Mouse (Mus musculus) midbrain, embryonic 16.5 days (tissue): ENCODE results near the gene Pnldc1. TPM values are rescaled to one million over a fixed set of nuclear protein-coding genes. Genes with fewer than 3 reads are reported as not detected.

Experiments
- ATAC-seq: fragments of 200-750 bp; cut with Nextera tagmentation; 2 replicates; pipeline ENCODE4 v1.8.0; 2017; ENCODE audit warnings: moderate TSS enrichment
- H3K27ac ChIP-seq: fragments of 300-500 bp; sonication (generic); 2 replicates; pipeline ENCODE4 v1.5.1; 2014; ENCODE audit warnings: mild to moderate bottlenecking, low read length, mixed read lengths
- H3K27me3 ChIP-seq: fragments of 300-500 bp; sonication (generic); 2 replicates; pipeline ENCODE4 v1.6.1; 2014; ENCODE audit warnings: low read depth, low read length, mixed read lengths; ENCODE audit not compliant: control insufficient read depth, insufficient read depth
- H3K36me3 ChIP-seq: fragments of 300-500 bp; sonication (generic); 2 replicates; pipeline ENCODE4 v1.6.1; 2014; ENCODE audit warnings: mild to moderate bottlenecking, low read length, moderate library complexity, mixed read lengths; ENCODE audit not compliant: control insufficient read depth, insufficient read depth
- H3K4me1 ChIP-seq: fragments of 300-500 bp; sonication (generic); 2 replicates; pipeline ENCODE4 v1.6.1; 2014; ENCODE audit warnings: mild to moderate bottlenecking, low read length, mixed read lengths; ENCODE audit not compliant: control insufficient read depth, insufficient read depth
- H3K4me2 ChIP-seq: fragments of 300-500 bp; sonication (generic); 2 replicates; pipeline ENCODE4 v1.6.1; 2014; ENCODE audit warnings: mild to moderate bottlenecking, low read length, mixed read lengths
- H3K4me3 ChIP-seq: fragments of 300-500 bp; sonication (generic); 2 replicates; pipeline ENCODE4 v1.5.1; 2014; ENCODE audit warnings: low read depth, mild to moderate bottlenecking, low read length, moderate library complexity, mixed read lengths
- H3K9ac ChIP-seq: fragments of 300-500 bp; sonication (generic); 2 replicates; pipeline ENCODE4 v1.6.1; 2014; ENCODE audit warnings: low read depth, low read length, mixed read lengths
- H3K9me3 ChIP-seq: fragments of 300-500 bp; sonication (generic); replicated peaks from 2 replicates; pipeline ENCODE4 v1.6.1; 2014; ENCODE audit warnings: mild to moderate bottlenecking, low read length, mixed read lengths; ENCODE audit not compliant: control insufficient read depth, poor library complexity, severe bottlenecking
- WGBS: fragments of 180-500 bp; shearing (Covaris S2); extraction: QIAGEN DNeasy Blood & Tissue Kit; methylation state at CpG from one replicate; pipeline ENCODE4 v1.1.7; 2014; 5-methylcytosine and 5-hydroxymethylcytosine counted together
- polyA plus RNA-seq: library from polyadenylated mRNA; unstranded; fragments of >200 nt; fragmentation: Nextera tagmentation; extraction: Ambion mirVana; gene quantifications from 2 replicates; pipeline ENCODE4 v1.2.1, GENCODE M21; 2015

Gene Pnldc1
- polyA plus RNA-seq, 1 experiment from 2014 or later = 0.75 TPM

DNA sequence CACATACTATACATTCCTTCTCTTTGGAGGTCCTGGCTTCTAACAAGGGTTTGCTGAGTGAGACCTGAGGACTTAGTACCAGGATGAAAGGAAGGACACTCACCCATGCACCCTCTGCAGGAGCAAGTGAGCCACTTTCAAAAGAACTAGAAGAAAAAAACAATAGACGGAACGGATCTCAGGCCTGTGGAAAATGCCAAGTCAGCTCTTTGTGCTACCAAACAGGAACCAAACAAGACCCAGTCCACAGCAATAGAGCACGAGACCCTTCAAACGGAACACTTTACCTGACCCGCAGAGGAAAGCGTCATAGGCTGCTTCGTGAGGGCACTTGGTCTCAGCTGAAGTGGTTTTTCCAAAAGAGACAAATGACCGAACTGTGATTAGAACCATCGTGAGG lies 18.0 kb downstream of the Pnldc1 start:
- Histone ChIP-seq H3K4me1 (no peaks in the 10 kb centered on the region), H3K36me3 (no peaks in the 10 kb centered on the region; the same call in 1 of the 2 replicates), H3K4me3 (no peak overlapping the region), H3K27ac (no peak overlapping the region), H3K27me3 (no peaks in the 10 kb centered on the region), H3K9ac (no peak overlapping the region), H3K4me2 (no peak overlapping the region), H3K9me3 (no peaks in the 10 kb centered on the region)
- ATAC-seq = no peak
- 89% methylated on average over 9 of the region's 9 CpGs for WGBS

DNA sequence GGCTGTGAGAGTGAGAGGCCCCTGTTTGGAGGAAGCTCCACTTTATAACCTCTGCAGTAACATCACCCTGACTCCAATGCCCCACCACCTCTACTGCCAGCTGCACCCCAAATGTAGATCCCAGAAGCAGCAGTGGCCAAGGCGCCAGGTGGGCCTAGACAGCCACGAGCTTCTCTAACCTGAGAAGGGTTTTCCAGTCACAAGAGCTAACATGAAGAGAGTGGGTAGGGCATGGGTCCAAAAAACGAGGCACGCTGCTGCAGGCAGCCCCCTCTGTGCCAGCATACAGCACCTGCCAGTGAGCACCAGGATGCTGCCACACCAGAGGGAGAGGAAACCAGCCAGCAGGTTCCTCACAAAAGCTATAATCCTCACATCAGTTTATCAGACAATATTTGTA lies 19.0 kb downstream of the Pnldc1 start:
- Histone ChIP-seq H3K36me3 (no peaks in the 10 kb centered on the region; the same call in 1 of the 2 replicates), H3K9me3 (no peaks in the 10 kb centered on the region), H3K4me2 (no peak overlapping the region), H3K27ac (no peak overlapping the region), H3K4me3 (no peak overlapping the region), H3K4me1 (no peaks in the 10 kb centered on the region), H3K9ac (no peak overlapping the region), H3K27me3 (no peaks in the 10 kb centered on the region)
- no peak for ATAC-seq
- WGBS = 86% methylated on average over 4 of the region's 4 CpGs

- Histone ChIP-seq H3K4me3 (no peak overlapping the region), H3K36me3 (no peaks in the 10 kb centered on the region; the same call in 1 of the 2 replicates), H3K9ac (no peak overlapping the region), H3K27ac (no peak overlapping the region), H3K4me1 (no peaks in the 10 kb centered on the region), H3K4me2 (no peak overlapping the region), H3K27me3 (no peaks in the 10 kb centered on the region), H3K9me3 (no peaks in the 10 kb centered on the region)
- 81% methylated on average over 15 of the region's 15 CpGs for WGBS
- ATAC-seq = no peak
Measured at GRCm38 (mm10) chr17:12887021-12887775, 22.8 kb downstream of the Pnldc1 start.

DNA sequence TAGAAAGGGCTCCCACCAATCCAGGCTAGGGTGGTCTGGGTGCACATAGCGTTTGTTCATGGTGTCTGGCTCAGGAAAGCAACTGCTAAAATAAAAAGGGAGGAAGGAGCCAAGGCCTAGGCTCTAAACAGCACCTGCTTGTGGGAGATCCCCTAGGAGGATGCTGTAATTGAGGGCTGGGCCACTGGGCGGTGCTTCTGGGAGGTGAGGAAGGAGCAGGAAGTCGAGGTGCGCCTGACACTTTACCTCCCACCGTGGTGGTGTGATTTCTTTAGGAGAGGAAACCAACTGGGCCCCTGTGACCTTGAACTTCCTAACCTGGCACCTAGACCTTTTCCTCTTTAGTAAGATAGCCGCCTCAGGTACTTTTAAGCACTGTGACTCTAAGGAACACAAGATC lies 23.4 kb downstream of the Pnldc1 start:
- ATAC-seq = no peak
- Histone ChIP-seq H3K36me3 (no peaks in the 10 kb centered on the region; the same call in 1 of the 2 replicates), H3K9me3 (no peaks in the 10 kb centered on the region), H3K4me3 (no peak overlapping the region), H3K9ac (no peak overlapping the region), H3K27me3 (no peaks in the 10 kb centered on the region), H3K27ac (no peak overlapping the region), H3K4me1 (no peaks in the 10 kb centered on the region), H3K4me2 (no peak overlapping the region)
- 48% methylated on average over 6 of the region's 6 CpGs for WGBS

- Histone ChIP-seq H3K27ac (no peak overlapping the region), H3K4me2 (no peak overlapping the region), H3K27me3 (no peaks in the 10 kb centered on the region), H3K4me1 (no peaks in the 10 kb centered on the region; the same call in 1 of the 2 replicates), H3K9me3 (no peaks in the 10 kb centered on the region), H3K9ac (no peak overlapping the region), H3K36me3 (no peaks in the 10 kb centered on the region), H3K4me3 (no peak overlapping the region)
- 100% methylated on average over 1 of the region's 1 CpGs for WGBS
- ATAC-seq = no peak
Measured at GRCm38 (mm10) chr17:12881216-12881615, 28.8 kb downstream of the Pnldc1 start.

DNA sequence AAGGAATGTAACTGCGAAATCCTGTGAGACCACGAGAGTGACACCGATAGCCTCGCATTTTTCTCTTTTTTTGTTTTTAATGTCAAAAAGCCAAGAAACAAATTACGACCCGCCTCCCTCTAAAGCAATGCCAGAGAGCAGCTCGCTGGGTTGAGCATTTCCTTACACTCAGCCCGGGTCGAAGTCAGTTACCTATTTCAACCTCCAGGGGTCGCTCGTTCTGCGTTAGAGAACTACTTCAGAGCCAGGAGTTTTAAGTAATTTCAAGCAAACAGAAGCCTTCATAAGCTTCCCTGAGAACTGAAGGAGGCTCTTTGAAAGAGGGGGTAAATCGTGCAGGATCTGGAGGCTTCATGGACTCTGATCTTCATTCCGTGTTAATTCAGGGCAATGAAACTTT lies 29.9 kb downstream of the Pnldc1 start:
- H3K9ac ChIP-seq = peak overlapping the region; percentile 36
- no peak overlapping the region for H3K4me3 ChIP-seq

DNA sequence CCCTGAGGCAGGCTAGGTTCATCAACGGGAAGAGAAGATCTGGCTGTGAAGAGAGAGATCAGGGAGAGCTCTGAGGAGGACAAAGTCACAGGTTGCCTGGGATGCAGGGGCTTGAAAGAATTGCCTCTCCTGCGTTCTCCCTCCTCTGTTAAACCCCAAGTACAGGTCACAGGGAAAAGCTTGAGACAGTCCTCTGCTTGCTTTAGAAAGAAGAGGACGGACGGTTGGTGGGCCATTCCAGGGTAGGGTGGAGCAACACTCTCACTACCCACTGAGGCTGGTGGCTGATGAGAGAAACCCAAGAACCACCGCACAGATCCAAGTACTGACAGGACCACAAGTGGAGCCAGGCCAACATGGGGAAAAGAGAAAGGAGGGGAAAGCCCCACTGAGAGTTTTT lies 34.3 kb downstream of the Pnldc1 start, which contains the start of gene Mrgprh:
TSS of gene Mrgprh (plus strand) at position 301 of the 400 bp plus-strand sequence.
- Histone ChIP-seq H3K9ac (no peak within 1 kb of the TSS), H3K27me3 (no peaks in the 10 kb centered on the region), H3K4me2 (no peak within 1 kb of the TSS), H3K4me1 (no peaks in the 10 kb centered on the region; the same call in 1 of the 2 replicates), H3K27ac (no peak within 1 kb of the TSS), H3K9me3 (no peaks in the 10 kb centered on the region), H3K4me3 (no peak within 1 kb of the TSS), H3K36me3 (no peaks in the 10 kb centered on the region)
- 73% methylated on average over 5 of the region's 5 CpGs for WGBS
- no peak for ATAC-seq

More for the DNA sequence above, 29.9 kb downstream of the Pnldc1 start:
- H3K4me1 ChIP-seq = no peaks in the 10 kb centered on the region; the same call in 1 of the 2 replicates
- ATAC-seq = peak; percentile 64; the same call in 1 of the 2 replicates
- H3K9me3 ChIP-seq = no peaks in the 10 kb centered on the region
- H3K4me2 ChIP-seq = peak overlapping the region; percentile 43
- H3K36me3 ChIP-seq = no peaks in the 10 kb centered on the region
- no peaks in the 10 kb centered on the region for H3K27me3 ChIP-seq
- 2% methylated on average over 14 of the region's 14 CpGs for WGBS
- H3K27ac ChIP-seq = no peak overlapping the region

DNA sequence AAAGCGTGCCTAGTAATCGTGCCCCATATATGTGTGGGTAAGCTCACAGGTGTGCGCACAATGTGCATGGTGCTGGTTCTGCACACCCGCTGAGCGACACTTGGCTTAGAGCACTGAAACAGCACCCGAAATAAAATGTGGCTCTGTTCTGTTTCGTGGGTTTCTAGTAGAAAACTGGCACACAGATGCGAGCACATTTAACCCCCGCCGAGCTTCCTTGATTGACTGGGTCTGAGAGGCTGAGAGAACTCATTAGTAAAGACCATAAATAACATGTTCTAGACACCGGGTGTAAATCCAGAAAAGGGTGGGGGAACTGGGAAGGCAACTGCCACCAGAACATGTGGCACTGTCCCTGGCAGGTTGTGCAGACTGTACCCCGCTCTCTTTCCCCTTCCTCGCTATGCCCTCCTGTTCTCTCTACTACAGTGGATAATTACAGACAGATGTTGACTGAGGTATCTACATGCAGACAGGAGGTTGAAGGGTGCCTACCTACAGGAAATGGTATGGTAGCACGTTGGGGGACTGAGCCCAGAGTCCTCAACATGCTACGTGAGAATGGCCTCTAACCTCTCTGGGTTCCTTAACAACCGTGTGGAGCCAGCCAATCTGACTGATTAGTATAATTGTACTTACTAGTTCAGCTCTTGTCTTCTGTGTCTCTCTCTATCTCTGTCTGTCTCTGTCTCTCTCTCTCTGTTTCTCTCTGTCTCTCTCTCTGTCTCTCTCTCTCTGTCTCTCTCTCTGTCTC lies 37.6 kb downstream of the Pnldc1 start:
- 79% methylated on average over 16 of the region's 16 CpGs for WGBS
- Histone ChIP-seq H3K4me1 (no peaks in the 10 kb centered on the region), H3K4me3 (no peak overlapping the region), H3K4me2 (no peak overlapping the region), H3K27me3 (no peaks in the 10 kb centered on the region), H3K27ac (no peak overlapping the region), H3K9ac (no peak overlapping the region), H3K9me3 (no peaks in the 10 kb centered on the region), H3K36me3 (no peaks in the 10 kb centered on the region)
- ATAC-seq = no peak

DNA sequence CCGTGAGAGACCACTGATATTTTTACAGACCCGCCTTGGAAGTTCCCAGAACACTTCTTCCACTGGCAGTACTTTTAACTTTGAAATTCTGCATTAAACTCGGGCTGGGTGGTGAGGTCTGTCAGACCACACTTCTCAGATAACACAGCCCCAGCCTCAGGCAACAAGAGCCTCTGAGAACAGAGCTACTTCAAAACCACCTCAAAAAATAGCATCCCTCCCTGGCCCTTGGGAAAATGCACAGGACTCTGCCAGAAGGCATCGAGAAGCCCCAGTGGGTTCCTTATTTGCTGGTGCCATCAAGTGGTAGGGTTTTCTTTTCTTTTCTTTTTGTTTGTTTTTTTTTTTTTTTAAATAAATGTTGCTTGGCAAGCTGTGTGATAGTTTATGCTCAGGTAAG lies 41.4 kb downstream of the Pnldc1 start:
- 44% methylated on average over 4 of the region's 4 CpGs for WGBS
- Histone ChIP-seq H3K9me3 (no peaks in the 10 kb centered on the region), H3K4me1 (no peaks in the 10 kb centered on the region), H3K27ac (no peak overlapping the region), H3K27me3 (no peaks in the 10 kb centered on the region), H3K4me3 (no peak overlapping the region), H3K4me2 (no peak overlapping the region), H3K9ac (no peak overlapping the region), H3K36me3 (no peaks in the 10 kb centered on the region)
- ATAC-seq = no peak
